ENCODE assay signal across 7 mouse cellular contexts in genomic region chr13:99513138-99513537, GRCm38 (mm10). TPM values are rescaled to one million over a fixed set of nuclear protein-coding genes. Genes with fewer than 3 reads are reported as not detected.
A peak's percentile ranks its signal among the peaks of the same experiment; 100 is the strongest.
DNase-seq lines count a peak whose midpoint lies in the region; ATAC-seq and TF ChIP-seq lines count a peak whose summit lies in the region.

No protein-coding gene starts in this region.

- peak overlapping the region; percentile 72 for H3K9ac ChIP-seq in hindbrain, embryonic 16.5 days (ENCODE audit: low read depth, low read length)
- no peak overlapping the region for H3K9ac ChIP-seq in liver, adult 2 months (ENCODE audit: low read depth, low read length)
- peak overlapping the region; percentile 99 for H3K9ac ChIP-seq in neural tube, embryonic 13.5 days

- TF ChIP-seq CTCF in liver, adult 2 months (IDR thresholded peaks at IDR 0.05; ENCODE audit: low read depth, low read length), result peak; percentile 20; the same call in 1 of the 2 replicates

- no peaks in the 10 kb centered on the region for H3K9me3 ChIP-seq in hindbrain, embryonic 16.5 days (ENCODE audit: control insufficient read depth, low read length)
- no peaks in the 10 kb centered on the region for H3K9me3 ChIP-seq in neural tube, embryonic 13.5 days

- no peaks in the 10 kb centered on the region for H3K27me3 ChIP-seq in hindbrain, embryonic 16.5 days (replicated peaks; ENCODE audit: control insufficient read depth, insufficient read depth, low read length)
- H3K27me3 ChIP-seq in liver, adult 2 months (ENCODE audit: control insufficient read depth, insufficient read depth, low read length), result peaks cover 22% of the 10 kb centered on the region
- H3K27me3 ChIP-seq in neural tube, embryonic 13.5 days, result no peaks in the 10 kb centered on the region

- peaks cover 33% of the 10 kb centered on the region for H3K4me1 ChIP-seq in hindbrain, embryonic 16.5 days (ENCODE audit: control insufficient read depth, insufficient read depth, low read depth, low read length)
- H3K4me1 ChIP-seq in liver, adult 2 months (ENCODE audit: control insufficient read depth, insufficient read depth, low read length), result peaks cover 3% of the 10 kb centered on the region; the same call in 1 of the 2 replicates
- H3K4me1 ChIP-seq in neural tube, embryonic 13.5 days (replicated peaks), result peaks cover 65% of the 10 kb centered on the region

- no peak for TF ChIP-seq POLR2A in liver, adult 2 months (IDR thresholded peaks at IDR 0.05; ENCODE audit: extremely low read depth, insufficient read depth, low read length)

- H3K36me3 ChIP-seq in hindbrain, embryonic 16.5 days (ENCODE audit: control insufficient read depth, insufficient read depth, low read length), result peaks cover 3% of the 10 kb centered on the region; the same call in 1 of the 2 replicates
- no peaks in the 10 kb centered on the region for H3K36me3 ChIP-seq in liver, adult 2 months (ENCODE audit: control insufficient read depth, insufficient read depth, low read length)
- peaks cover 8% of the 10 kb centered on the region for H3K36me3 ChIP-seq in neural tube, embryonic 13.5 days

- DNase-seq in adrenal gland, adult 18-20 months (ENCODE audit: low spot score in 2 of 2), result peak; percentile 48 to 52
- DNase-seq in cerebellum, postnatal 14 days, result peak; percentile 67
- peak; percentile 56 for DNase-seq in gastrocnemius, postnatal 14 days
- no peak for DNase-seq in liver, adult 2 months (ENCODE audit: extremely low read depth, low read depth, low spot score)
- no peak for DNase-seq in thymus, postnatal 36 days

- intact Hi-C loops in gastrocnemius, postnatal 14 days (cut with DNase I; ENCODE audit: low total_unique reads), result loop anchor here (10.0 kb wide), 1 partner anchor 138 kb away; no protein-coding TSS in a partner anchor

- WGBS in hindbrain, embryonic 16.5 days, result 0% methylated on average over 7 of the region's 7 CpGs
- WGBS in liver, adult 2 months, result 14% methylated on average over 7 of the region's 7 CpGs
- under 1% methylated on average over 7 of the region's 7 CpGs for WGBS in neural tube, embryonic 13.5 days

- ATAC-seq in hindbrain, embryonic 16.5 days, result peak; percentile 14; the same call in 1 of the 2 replicates
- ATAC-seq in neural tube, embryonic 13.5 days (ENCODE audit: low read depth), result no peak

- H3K79me2 ChIP-seq in liver, adult 2 months (ENCODE audit: control insufficient read depth, insufficient read depth, low read length), result no peaks in the 10 kb centered on the region

- H3K4me3 ChIP-seq in hindbrain, embryonic 16.5 days (ENCODE audit: low read length), result peak overlapping the region; percentile 86
- no peak overlapping the region for H3K4me3 ChIP-seq in liver, adult 2 months (ENCODE audit: insufficient read depth, low read depth, low read length)
- H3K4me3 ChIP-seq in neural tube, embryonic 13.5 days, result peak overlapping the region; percentile 90

- peak overlapping the region; percentile 76 for H3K27ac ChIP-seq in hindbrain, embryonic 16.5 days (ENCODE audit: low read depth, low read length)
- no peak overlapping the region for H3K27ac ChIP-seq in liver, adult 2 months (replicated peaks; ENCODE audit: insufficient read depth, low read depth, low read length)
- peak overlapping the region; percentile 97 for H3K27ac ChIP-seq in neural tube, embryonic 13.5 days (replicated peaks)

- peak overlapping the region; percentile 89 for H3K4me2 ChIP-seq in hindbrain, embryonic 16.5 days (ENCODE audit: low read length)
- peak overlapping the region; percentile 68 for H3K4me2 ChIP-seq in neural tube, embryonic 13.5 days

RNA-seq across cellular contexts. Expression of gene Map1b, which starts 3.2 kb away (rescaled TPM):
- 100 to 1,000 TPM in 1 of 2 experiments, 10 to 100 TPM in 1; 78.5 to 120 TPM for total RNA-seq in adrenal gland, adult 18-20 months (2021)
- 10 to 100 TPM; 17.3 to 23.4 TPM for total RNA-seq in gastrocnemius, postnatal 14 days (2021)
- polyA plus RNA-seq in hindbrain, embryonic 16.5 days (2015; fragmentation: Nextera tagmentation; extraction: Ambion mirVana), result 1,907 and 2,195 TPM in 2 replicates
- total RNA-seq in liver, adult 2 months (2014; rRNA removed), result 0.18 and 0.54 TPM in 2 replicates
- polyA plus RNA-seq in liver, adult 2 months (2012; rRNA removed), result 0.02 and 0.09 TPM in 2 replicates
- polyA plus RNA-seq in neural tube, embryonic 13.5 days (2015; fragmentation: Nextera tagmentation; extraction: Ambion mirVana), result 1,780 and 1,799 TPM in 2 replicates

Comparison
In these comparisons a context has a peak if more than half of its experiments do, and no peak if none do; other contexts are left out.
1. DNase-seq: peak in adrenal gland, adult 18-20 months (2 of 2), cerebellum, postnatal 14 days (2 of 2) and gastrocnemius, postnatal 14 days (single experiment); none in liver, adult 2 months (single experiment) and thymus, postnatal 36 days (0 of 2).
2. RNA of gene Map1b, which starts 3.2 kb away (total RNA-seq): 78.5 to 120 TPM in adrenal gland, adult 18-20 months and 17.3 to 23.4 TPM in gastrocnemius, postnatal 14 days; 0.18 to 0.54 TPM in liver, adult 2 months; every median in the first group is over 10 times any median in the second.